Mouse (Mus musculus): ENCODE data around the gene Plppr2.

GRCm38 (mm10) chr9:21929208-21929607 is 7.6 kb upstream of the Plppr2 start:
- TF ChIP-seq EP300 (IDR thresholded peaks at IDR 0.05; ENCODE audit: insufficient read depth, low read depth, low read length) (no peak), POLR2A (IDR thresholded peaks at IDR 0.05; ENCODE audit: insufficient read depth, low read length) (no peak)

Data from ES-Bruce4 (cell line).